Mouse (Mus musculus): Measurements from ENCODE around the gene Wdfy1. TPM values are rescaled to one million over a fixed set of nuclear protein-coding genes. Genes with fewer than 3 reads are reported as not detected.

Gene Wdfy1
- 12.0 TPM for polyA plus RNA-seq (2015; fragmentation: Illumina TruSeq; extraction: RNeasy Lipid Tissue Mini Kit (QIAGEN cat#74804); ENCODE audit: low read depth, low replicate concordance)

GRCm38 (mm10) chr1:79775927-79776458 lies at the start of gene Wdfy1, which contains the start of gene Mrpl44:
Wdfy1 (minus strand) TSS chr1:79776143.
Mrpl44 (plus strand) TSS chr1:79776018.

DNA sequence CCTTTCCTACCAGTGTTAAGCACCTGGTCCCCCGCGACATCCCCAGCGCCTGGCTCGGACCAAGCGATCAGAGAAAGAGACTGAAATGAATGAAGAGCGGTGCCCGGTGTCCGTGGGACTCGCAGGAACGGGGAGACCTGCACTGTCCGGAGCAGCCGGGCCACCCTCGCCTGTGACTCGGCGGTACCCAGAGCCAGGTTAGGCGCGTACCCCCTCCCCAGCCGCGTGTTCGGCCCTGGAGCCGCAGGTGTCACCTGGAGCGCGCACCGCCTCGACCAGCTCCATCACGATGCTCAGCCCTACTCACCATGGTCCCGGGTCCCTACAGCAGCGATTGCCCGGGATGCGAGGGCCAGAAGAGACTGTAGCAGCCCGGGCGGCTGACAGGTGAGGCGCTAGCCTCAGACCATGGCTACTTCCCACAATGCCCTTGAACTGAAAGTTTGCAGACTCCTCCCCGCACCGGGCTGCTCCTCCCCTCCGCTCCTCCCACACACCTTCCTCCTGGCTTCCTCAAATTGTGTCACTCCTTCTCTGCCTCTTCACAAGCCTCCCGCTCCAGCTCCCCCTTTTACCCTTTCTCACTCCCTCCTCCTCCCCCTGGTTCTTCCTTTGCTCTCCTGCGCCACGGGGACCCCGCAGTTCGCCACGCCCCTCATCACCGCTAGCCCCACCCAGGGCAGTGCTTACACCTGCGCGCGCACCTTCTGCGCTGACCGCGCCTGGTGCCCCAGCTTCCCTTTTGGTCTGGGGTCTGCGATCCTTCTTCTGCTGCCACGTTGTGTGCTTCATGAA lies 104.2 kb downstream of the Wdfy1 start, which contains the start of gene Ap1s3:
TSS of gene Ap1s3 (minus strand) at position 430 of the 795 bp plus-strand sequence.

Other genes with a start within 250 kb of the Wdfy1 start
- 2.8 TPM for gene Ap1s3, start 104.2 kb downstream of the Wdfy1 start, polyA plus RNA-seq (2015; fragmentation: Illumina TruSeq; extraction: RNeasy Lipid Tissue Mini Kit (QIAGEN cat#74804); ENCODE audit: low read depth, low replicate concordance)
- gene Mrpl44, start 125 bp downstream of the Wdfy1 start, polyA plus RNA-seq (2015; fragmentation: Illumina TruSeq; extraction: RNeasy Lipid Tissue Mini Kit (QIAGEN cat#74804); ENCODE audit: low read depth, low replicate concordance) = 45.9 TPM
- 253 TPM for gene Serpine2, start 85.0 kb upstream of the Wdfy1 start, polyA plus RNA-seq (2015; fragmentation: Illumina TruSeq; extraction: RNeasy Lipid Tissue Mini Kit (QIAGEN cat#74804); ENCODE audit: low read depth, low replicate concordance)

All from brain, adult 10 weeks (tissue).